Mouse (Mus musculus): ENCODE results near the gene Ccnl1. TPM values are rescaled to one million over a fixed set of nuclear protein-coding genes. Genes with fewer than 3 reads are reported as not detected.

Ccnl1 gene
- total and polyA plus RNA-seq, 3 experiments = 20.1 to 56.5 TPM; not detected in 1

GRCm38 (mm10) chr3:65912928-65913327, 45.1 kb downstream of the Ccnl1 start:
- peaks cover 0 to 3% of the 10 kb centered on the region in 2 experiments; a peak in 3 of 4 replicates for H3K27me3 ChIP-seq (ENCODE audit: control insufficient read depth in 1 of 2, insufficient read depth in 2 of 2, low read length in 2 of 2)

GRCm38 (mm10) chr3:65912217-65912616, 45.8 kb downstream of the Ccnl1 start:
- H3K79me2 ChIP-seq (ENCODE audit: control insufficient read depth, insufficient read depth, low read length, poor library complexity) = no peaks in the 10 kb centered on the region
- H3K9me3 ChIP-seq (replicated peaks; ENCODE audit: insufficient read depth, low read length) = no peaks in the 10 kb centered on the region
- H3K27me3 ChIP-seq (ENCODE audit: control insufficient read depth in 1 of 2, insufficient read depth in 2 of 2, low read length in 2 of 2) = peaks cover 0 to 3% of the 10 kb centered on the region in 2 experiments; a peak in 3 of 4 replicates
- no peak for DNase-seq (ENCODE audit: low read depth, low spot score)
- H3K4me3 ChIP-seq (ENCODE audit: control insufficient read depth in 1 of 2, insufficient read depth in 1 of 2, low read depth in 2 of 2, low read length in 2 of 2) = no peak overlapping the region
- H3K9ac ChIP-seq (ENCODE audit: control insufficient read depth, low read depth, low read length, poor library complexity, severe bottlenecking) = no peak overlapping the region
- no peak overlapping the region for H3K27ac ChIP-seq (ENCODE audit: control insufficient read depth, low read depth, low read length)
- H3K4me1 ChIP-seq (ENCODE audit: control insufficient read depth in 1 of 2, insufficient read depth in 2 of 2, low read length in 2 of 2) = no peaks in the 10 kb centered on the region
- H3K36me3 ChIP-seq (ENCODE audit: control insufficient read depth in 1 of 2, insufficient read depth in 2 of 2, low read length in 2 of 2) = no peaks in the 10 kb centered on the region
- TF ChIP-seq MAX (IDR thresholded peaks at IDR 0.05; ENCODE audit: low read length) (no peak), CTCF (IDR thresholded peaks at IDR 0.05 in 2 of 3, conservative IDR thresholded peaks at IDR 0.05 in 1 of 3; ENCODE audit: control insufficient read depth in 1 of 3, insufficient read depth in 1 of 3, low read depth in 2 of 3, low read length in 3 of 3, poor library complexity in 1 of 3, severe bottlenecking in 1 of 3) (no peak), HCFC1 (IDR thresholded peaks at IDR 0.05; ENCODE audit: low read depth, low read length) (no peak), CHD1 (IDR thresholded peaks at IDR 0.05; ENCODE audit: low read depth, low read length) (no peak), TBP (IDR thresholded peaks at IDR 0.05; ENCODE audit: low read depth, low read length) (no peak), MAZ (IDR thresholded peaks at IDR 0.05; ENCODE audit: low read depth, low read length) (no peak), ZMIZ1 (IDR thresholded peaks at IDR 0.05; ENCODE audit: low read depth, low read length) (no peak), EP300 (IDR thresholded peaks at IDR 0.05; ENCODE audit: low read depth in 1 of 2, low read length in 2 of 2) (no peak), USF1 (IDR thresholded peaks at IDR 0.05; ENCODE audit: low read depth, low read length) (no peak), MXI1 (IDR thresholded peaks at IDR 0.05; ENCODE audit: low read depth, low read length) (no peak), RCOR1 (IDR thresholded peaks at IDR 0.05; ENCODE audit: low read depth, low read length) (no peak), MYB (IDR thresholded peaks at IDR 0.05; ENCODE audit: low read depth, low read length) (no peak), E2F4 (IDR thresholded peaks at IDR 0.05; ENCODE audit: borderline replicate concordance, low read depth, low read length) (no peak), CHD2 (IDR thresholded peaks at IDR 0.05; ENCODE audit: low read length) (no peak), MEF2A (IDR thresholded peaks at IDR 0.05; ENCODE audit: extremely low read depth, insufficient replicate concordance, low read depth, low read length, poor library complexity, severe bottlenecking) (no peak), NRF1 (IDR thresholded peaks at IDR 0.05; ENCODE audit: insufficient read depth, low read depth, low read length, poor library complexity, severe bottlenecking) (no peak), JUND (IDR thresholded peaks at IDR 0.05; ENCODE audit: low read depth, low read length) (no peak), POLR2AphosphoS5 (IDR thresholded peaks at IDR 0.05; ENCODE audit: borderline replicate concordance, low read depth, low read length) (no peak), MAFK (IDR thresholded peaks at IDR 0.05; ENCODE audit: borderline replicate concordance, low read depth, low read length) (no peak)

More at GRCm38 (mm10) chr3:65912928-65913327, 45.1 kb downstream of the Ccnl1 start:
- Histone ChIP-seq H3K79me2 (ENCODE audit: control insufficient read depth, insufficient read depth, low read length, poor library complexity) (no peaks in the 10 kb centered on the region), H3K9ac (ENCODE audit: control insufficient read depth, low read depth, low read length, poor library complexity, severe bottlenecking) (no peak overlapping the region), H3K9me3 (replicated peaks; ENCODE audit: insufficient read depth, low read length) (no peaks in the 10 kb centered on the region), H3K4me1 (ENCODE audit: control insufficient read depth in 1 of 2, insufficient read depth in 2 of 2, low read length in 2 of 2) (no peaks in the 10 kb centered on the region), H3K4me3 (ENCODE audit: control insufficient read depth in 1 of 2, insufficient read depth in 1 of 2, low read depth in 2 of 2, low read length in 2 of 2) (no peak overlapping the region), H3K36me3 (ENCODE audit: control insufficient read depth in 1 of 2, insufficient read depth in 2 of 2, low read length in 2 of 2) (no peaks in the 10 kb centered on the region), H3K27ac (ENCODE audit: control insufficient read depth, low read depth, low read length) (no peak overlapping the region)
- no peak for DNase-seq (ENCODE audit: low read depth, low spot score)
- TF ChIP-seq MEF2A (IDR thresholded peaks at IDR 0.05; ENCODE audit: extremely low read depth, insufficient replicate concordance, low read depth, low read length, poor library complexity, severe bottlenecking) (no peak), CHD2 (IDR thresholded peaks at IDR 0.05; ENCODE audit: low read length) (no peak), NELFE (IDR thresholded peaks at IDR 0.05; ENCODE audit: low read depth, low read length) (no peak), MAFK (IDR thresholded peaks at IDR 0.05; ENCODE audit: borderline replicate concordance, low read depth, low read length) (no peak), MYB (IDR thresholded peaks at IDR 0.05; ENCODE audit: low read depth, low read length) (no peak)
